ENCODE assay signal across 7 mouse cellular contexts in genomic region chr19:41660999-41661374, GRCm38 (mm10).
A peak's percentile ranks its signal among the peaks of the same experiment; 100 is the strongest.
DNase-seq lines count a peak whose midpoint lies in the region; ATAC-seq and TF ChIP-seq lines count a peak whose summit lies in the region.

No protein-coding gene starts in this region.

- TF ChIP-seq CTCF in lung, postnatal 0 days (IDR thresholded peaks at IDR 0.05): no peak

- H3K27me3 ChIP-seq in lung, postnatal 0 days (replicated peaks; ENCODE audit: insufficient read depth, low read length): 0 out of 2 replicates have a peak, but pooled peaks cover 3% of the 10 kb centered on the region
- H3K27me3 ChIP-seq in embryonic facial prominence, embryonic 11.5 days (ENCODE audit: control insufficient read depth, insufficient read depth, low read length): peaks cover 9% of the 10 kb centered on the region; the same call in 1 of the 2 replicates

- no peak overlapping the region for H3K4me3 ChIP-seq in lung, postnatal 0 days (ENCODE audit: low read depth, low read length)
- no peak overlapping the region for H3K4me3 ChIP-seq in embryonic facial prominence, embryonic 11.5 days (ENCODE audit: low read depth, low read length)

- TF ChIP-seq EP300 in lung, postnatal 0 days (IDR thresholded peaks at IDR 0.05): no peak

- no peak for ATAC-seq in lung, postnatal 0 days
- ATAC-seq in embryonic facial prominence, embryonic 11.5 days (replicated peaks; ENCODE audit: insufficient number of reproducible peaks, low FRiP score, low TSS enrichment, low read depth): no peak

- peak; percentile 70 for DNase-seq in lung, postnatal 0 days (ENCODE audit: low spot score)
- DNase-seq in lung, postnatal 25 days (ENCODE audit: low spot score): no peak
- DNase-seq in adrenal gland, adult 2 months: peak; percentile 40
- DNase-seq in embryonic facial prominence, embryonic 11.5 days (ENCODE audit: low spot score): peak; percentile 90
- peak; percentile 80 for DNase-seq in retina, embryonic 14.5 days (ENCODE audit: low spot score)
- no peak for DNase-seq in layer of hippocampus, adult 8-10 months (ENCODE audit: low spot score in 2 of 2)
- DNase-seq in layer of hippocampus, postnatal 36 days: no peak

- H3K4me1 ChIP-seq in lung, postnatal 0 days (ENCODE audit: insufficient read depth, low read depth, low read length): no peaks in the 10 kb centered on the region
- no peaks in the 10 kb centered on the region for H3K4me1 ChIP-seq in embryonic facial prominence, embryonic 11.5 days (ENCODE audit: control insufficient read depth, insufficient read depth, low read length)

- H3K9ac ChIP-seq in lung, postnatal 0 days (replicated peaks; ENCODE audit: low read depth): no peak overlapping the region
- H3K9ac ChIP-seq in embryonic facial prominence, embryonic 11.5 days (replicated peaks; ENCODE audit: low read length): no peak overlapping the region

- H3K9me3 ChIP-seq in lung, postnatal 0 days (ENCODE audit: low read length): no peaks in the 10 kb centered on the region
- H3K9me3 ChIP-seq in embryonic facial prominence, embryonic 11.5 days (replicated peaks; ENCODE audit: control insufficient read depth, low read length): no peaks in the 10 kb centered on the region

- H3K27ac ChIP-seq in lung, postnatal 0 days (ENCODE audit: low read length): no peak overlapping the region
- H3K27ac ChIP-seq in embryonic facial prominence, embryonic 11.5 days (replicated peaks; ENCODE audit: low read depth, low read length): no peak overlapping the region

- H3K4me2 ChIP-seq in lung, postnatal 0 days (replicated peaks; ENCODE audit: low read depth, low read length): no peak overlapping the region
- H3K4me2 ChIP-seq in embryonic facial prominence, embryonic 11.5 days (ENCODE audit: low read depth, low read length): no peak overlapping the region

- H3K36me3 ChIP-seq in lung, postnatal 0 days (ENCODE audit: insufficient read depth, low read length): no peaks in the 10 kb centered on the region
- H3K36me3 ChIP-seq in embryonic facial prominence, embryonic 11.5 days (replicated peaks; ENCODE audit: control insufficient read depth, insufficient read depth, low read depth, low read length): no peaks in the 10 kb centered on the region

- WGBS in lung, postnatal 0 days: 13% methylated on average over 4 of the region's 4 CpGs
- WGBS in embryonic facial prominence, embryonic 11.5 days: 21% methylated on average over 4 of the region's 4 CpGs

Comparison
In these comparisons a context has a peak if more than half of its experiments do, and no peak if none do; other contexts are left out.
1. DNase-seq: peak in lung, postnatal 0 days (single experiment), adrenal gland, adult 2 months (single experiment), embryonic facial prominence, embryonic 11.5 days (single experiment) and retina, embryonic 14.5 days (single experiment); none in lung, postnatal 25 days (single experiment), layer of hippocampus, adult 8-10 months (0 of 2) and layer of hippocampus, postnatal 36 days (0 of 2).